Mouse (Mus musculus) spleen, adult 2 months (tissue): ENCODE measurements around the gene Zfp688. TPM values are rescaled to one million over a fixed set of nuclear protein-coding genes. Genes with fewer than 3 reads are reported as not detected.
A peak's percentile ranks its signal among the peaks of the same experiment; 100 is the strongest.
"Not testable (repeated sequence)": the region's sequence is repeated elsewhere in the genome, so short reads cannot be mapped to it uniquely, and the experiment has no call there.

Experiments
- DNase-seq, 2 experiments: peaks; one replicate each; pipeline versions ENCODE4 v3.0.0 to v3.0.0-alpha.2; 2012 to 2021; ENCODE audit warnings: low spot score in 2 of 2, low read depth in 1 of 2
- H3K27ac ChIP-seq: fragments of 200-500 bp; 2 replicates; pipeline ENCODE4 v1.5.1; 2012; ENCODE audit warnings: low read length, inconsistent platforms; ENCODE audit not compliant: insufficient read depth
- H3K27me3 ChIP-seq: fragments of 200-500 bp; 2 replicates; pipeline ENCODE4 v1.6.1; 2012; ENCODE audit warnings: mild to moderate bottlenecking, moderate library complexity, low read length, inconsistent platforms; ENCODE audit not compliant: control insufficient read depth, insufficient read depth
- H3K36me3 ChIP-seq: fragments of 200-500 bp; 2 replicates; pipeline ENCODE4 v1.6.1; 2012; ENCODE audit warnings: mild to moderate bottlenecking, low read length, inconsistent platforms; ENCODE audit not compliant: control insufficient read depth, insufficient read depth
- H3K4me1 ChIP-seq: fragments of 200-500 bp; 2 replicates; pipeline ENCODE4 v1.6.1; 2011; ENCODE audit warnings: inconsistent platforms; ENCODE audit not compliant: control insufficient read depth, insufficient read depth, insufficient read length
- H3K4me3 ChIP-seq: fragments of 200-500 bp; 2 replicates; pipeline ENCODE4 v1.5.1; 2011; ENCODE audit warnings: mild to moderate bottlenecking, inconsistent platforms; ENCODE audit not compliant: insufficient read depth, insufficient read length; ENCODE audit errors: extremely low read depth
- CTCF ChIP-seq: fragments of 200-500 bp; IDR thresholded peaks from 2 replicates; pipeline ENCODE4 v1.5.1; 2011; ENCODE audit warnings: mild to moderate bottlenecking, inconsistent platforms; ENCODE audit not compliant: insufficient read depth, insufficient read length, insufficient replicate concordance; ENCODE audit errors: extremely low read depth
- POLR2A ChIP-seq: fragments of 200-500 bp; IDR thresholded peaks from 2 replicates; pipeline ENCODE4 v1.6.1; 2011; ENCODE audit warnings: low read depth, low read length, inconsistent platforms
- WGBS: fragments of 180-500 bp; shearing (Covaris S2); methylation state at CpG from one replicate; pipeline ENCODE4 v1.1.7; 2018; 5-methylcytosine and 5-hydroxymethylcytosine counted together
- polyA plus RNA-seq: library from polyadenylated mRNA; depleted of rRNA; stranded (reverse); fragments of >200 nt; gene quantifications from 2 replicates; pipeline ENCODE4 v1.2.3, GENCODE M21; 2012

The Zfp688 gene
- polyA plus RNA-seq, 1 experiment = 24.9 TPM

DNA sequence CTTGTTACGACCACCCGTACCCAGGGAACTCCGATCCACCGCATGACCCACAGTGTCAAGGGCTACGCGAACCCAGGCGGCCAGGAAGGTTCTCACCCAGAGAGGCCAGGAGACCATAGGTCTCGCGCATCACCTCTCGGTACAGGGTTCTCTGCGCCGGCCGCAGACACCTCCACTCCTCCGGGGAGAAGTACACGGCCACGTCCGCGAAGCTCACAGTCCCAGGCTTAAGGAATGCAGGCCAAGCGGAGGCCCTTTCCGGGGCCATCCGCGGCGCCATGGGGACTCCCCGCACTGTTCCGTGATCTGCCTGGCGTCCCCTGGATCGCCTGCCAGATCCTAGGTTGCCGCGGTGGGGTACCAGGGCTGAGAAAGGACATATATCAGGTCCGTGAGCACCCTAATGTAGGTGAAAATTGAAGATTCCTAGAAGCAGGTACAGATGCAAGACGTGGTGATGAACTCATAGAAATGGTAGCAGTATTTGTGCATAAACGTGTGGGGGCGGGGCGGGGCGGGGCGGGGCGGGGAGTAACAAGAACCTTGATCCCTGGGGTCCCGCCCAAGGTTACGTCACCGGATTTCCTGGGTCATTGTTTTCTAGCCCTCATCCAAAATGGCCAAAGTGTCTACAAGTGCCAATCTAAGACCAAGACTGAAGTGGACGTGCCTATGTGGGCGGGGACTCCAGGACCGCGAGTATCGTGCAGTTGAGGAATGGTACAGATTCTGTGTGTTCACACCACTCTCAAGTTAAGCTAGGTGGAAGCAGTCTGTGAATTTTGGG is 28.5 kb downstream of the Zfp688 start, which contains the start of gene E430018J23Rik:
Gene E430018J23Rik (minus strand): TSS at position 473 of the 787 bp plus-strand sequence.
- 0 out of 2 replicates have a peak, but pooled peaks cover 2% of the 10 kb centered on the region for H3K36me3 ChIP-seq
- peaks cover 6% of the 10 kb centered on the region; the same call in 1 of the 2 replicates for H3K4me1 ChIP-seq
- peak within 1 kb of the TSS; percentile 96 for H3K4me3 ChIP-seq
- DNase-seq = peak; percentile 93 to 97
- TF ChIP-seq CTCF = no peak
- peak; percentile 53 for TF ChIP-seq POLR2A
- under 1% methylated on average over 45 of the region's 45 CpGs for WGBS
- H3K27ac ChIP-seq = peak within 1 kb of the TSS; percentile 95
- no peaks in the 10 kb centered on the region for H3K27me3 ChIP-seq

DNA sequence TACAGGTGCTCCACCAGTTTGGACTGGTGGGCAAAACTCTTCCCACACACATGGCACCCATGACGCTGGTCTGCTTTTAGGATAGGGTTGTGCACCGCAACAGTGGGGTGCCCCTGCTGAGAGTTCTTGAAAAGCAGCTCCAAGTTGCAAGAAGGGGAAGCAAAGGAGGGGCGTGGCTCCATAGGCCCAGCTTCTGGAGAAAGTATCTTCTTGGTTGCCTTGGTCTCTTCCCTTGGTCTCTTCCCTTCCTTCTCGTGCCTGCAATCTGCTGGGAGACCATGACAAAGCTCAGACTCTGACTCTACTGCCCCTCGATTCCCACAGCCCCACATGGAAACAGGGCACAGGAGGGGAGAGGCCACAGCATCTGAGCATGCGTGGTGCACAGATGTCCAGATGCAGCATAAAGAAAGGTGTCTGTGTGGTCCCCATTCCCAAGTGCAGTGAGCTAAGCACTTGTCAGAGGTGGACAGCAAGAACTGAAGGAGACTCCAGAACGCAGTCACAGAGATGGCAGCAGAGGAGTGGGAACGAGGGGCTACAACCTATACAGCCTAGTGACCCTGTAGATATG is 29.5 kb downstream of the Zfp688 start:
- no peak for DNase-seq
- Histone ChIP-seq H3K27me3 (no peaks in the 10 kb centered on the region), H3K27ac (no peak overlapping the region), H3K36me3 (0 out of 2 replicates have a peak, but pooled peaks cover 2% of the 10 kb centered on the region), H3K4me1 (peaks cover 6% of the 10 kb centered on the region; the same call in 1 of the 2 replicates), H3K4me3 (no peak overlapping the region)
- TF ChIP-seq POLR2A (no peak), CTCF (no peak)
- WGBS = 78% methylated on average over 8 of the region's 8 CpGs

DNA sequence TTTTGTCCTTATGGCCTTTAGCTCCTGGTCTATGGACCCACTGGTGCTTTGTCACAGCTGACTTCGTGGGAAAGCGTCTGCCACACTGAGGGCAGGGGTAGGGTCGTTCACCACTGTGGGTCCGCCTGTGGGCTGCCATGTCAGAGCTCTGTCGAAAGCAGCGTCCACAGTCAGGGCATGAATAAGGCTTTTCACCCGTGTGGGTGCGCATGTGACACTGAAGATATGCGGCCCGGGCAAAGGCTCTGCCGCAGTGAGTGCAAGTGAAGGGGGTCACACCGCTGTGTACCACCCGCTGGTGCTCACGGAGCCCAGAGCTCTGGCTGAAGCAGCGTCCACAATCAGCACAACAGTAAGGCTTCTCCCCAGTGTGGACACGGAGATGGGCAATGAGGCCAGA is 30.3 kb downstream of the Zfp688 start:
- TF ChIP-seq CTCF = no peak
- TF ChIP-seq POLR2A = no peak
- H3K4me1 ChIP-seq = peaks cover 6% of the 10 kb centered on the region; the same call in 1 of the 2 replicates
- no peaks in the 10 kb centered on the region for H3K27me3 ChIP-seq
- no peak for DNase-seq
- H3K27ac ChIP-seq = no peak overlapping the region
- 94% methylated on average over 16 of the region's 16 CpGs for WGBS
- no peak overlapping the region for H3K4me3 ChIP-seq
- 0 out of 2 replicates have a peak, but pooled peaks cover 2% of the 10 kb centered on the region for H3K36me3 ChIP-seq

DNA sequence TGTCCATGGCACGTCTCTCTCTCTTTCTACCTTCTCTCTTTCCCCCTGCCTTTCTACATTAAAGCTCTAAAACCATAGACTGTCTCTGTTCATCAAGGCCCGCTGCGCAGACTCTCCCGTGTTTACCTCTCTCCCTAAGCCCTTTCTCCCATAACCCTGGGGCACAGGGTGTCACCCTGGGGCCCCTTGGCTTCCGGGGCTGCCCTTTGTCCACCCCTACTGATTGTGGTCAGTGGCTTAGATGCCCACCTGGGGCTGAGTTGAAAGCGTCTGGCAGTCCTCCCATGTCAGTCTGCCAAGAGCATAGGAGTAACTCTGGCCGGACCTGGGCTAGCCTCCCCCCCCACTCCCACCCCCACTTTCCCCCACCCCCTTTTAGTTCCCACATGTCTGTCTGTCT is 31.6 kb downstream of the Zfp688 start:
- H3K4me1 ChIP-seq = peaks cover 6% of the 10 kb centered on the region; the same call in 1 of the 2 replicates
- H3K4me3 ChIP-seq = no peak overlapping the region
- no peaks in the 10 kb centered on the region for H3K27me3 ChIP-seq
- DNase-seq = no peak
- 0 out of 2 replicates have a peak, but pooled peaks cover 2% of the 10 kb centered on the region for H3K36me3 ChIP-seq
- WGBS = 89% methylated on average over 7 of the region's 7 CpGs
- TF ChIP-seq POLR2A = no peak
- no peak for TF ChIP-seq CTCF
- H3K27ac ChIP-seq = no peak overlapping the region

DNA sequence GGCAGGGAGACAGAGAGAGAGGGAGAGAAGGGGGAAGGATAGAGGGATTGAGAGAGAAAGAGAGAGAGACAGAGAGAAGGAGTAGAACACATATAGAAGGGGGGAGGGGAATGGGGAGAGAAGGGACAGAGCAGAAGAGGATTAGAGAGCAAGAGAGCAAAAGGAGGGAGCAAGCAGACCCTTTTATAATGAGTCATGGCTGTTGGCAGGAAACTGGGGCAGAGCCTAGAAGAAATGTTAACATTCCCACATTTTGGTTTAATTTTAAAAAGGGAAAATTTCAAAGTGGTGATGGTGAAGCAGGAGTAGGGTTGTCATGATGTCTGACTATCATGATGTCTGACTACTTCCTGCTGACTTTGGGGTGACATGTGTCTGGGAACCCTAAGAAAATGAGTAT is 33.7 kb downstream of the Zfp688 start:
- not testable (repeated sequence) for H3K27me3 ChIP-seq, H3K27ac ChIP-seq, H3K4me1 ChIP-seq, H3K36me3 ChIP-seq, H3K4me3 ChIP-seq, DNase-seq

DNA sequence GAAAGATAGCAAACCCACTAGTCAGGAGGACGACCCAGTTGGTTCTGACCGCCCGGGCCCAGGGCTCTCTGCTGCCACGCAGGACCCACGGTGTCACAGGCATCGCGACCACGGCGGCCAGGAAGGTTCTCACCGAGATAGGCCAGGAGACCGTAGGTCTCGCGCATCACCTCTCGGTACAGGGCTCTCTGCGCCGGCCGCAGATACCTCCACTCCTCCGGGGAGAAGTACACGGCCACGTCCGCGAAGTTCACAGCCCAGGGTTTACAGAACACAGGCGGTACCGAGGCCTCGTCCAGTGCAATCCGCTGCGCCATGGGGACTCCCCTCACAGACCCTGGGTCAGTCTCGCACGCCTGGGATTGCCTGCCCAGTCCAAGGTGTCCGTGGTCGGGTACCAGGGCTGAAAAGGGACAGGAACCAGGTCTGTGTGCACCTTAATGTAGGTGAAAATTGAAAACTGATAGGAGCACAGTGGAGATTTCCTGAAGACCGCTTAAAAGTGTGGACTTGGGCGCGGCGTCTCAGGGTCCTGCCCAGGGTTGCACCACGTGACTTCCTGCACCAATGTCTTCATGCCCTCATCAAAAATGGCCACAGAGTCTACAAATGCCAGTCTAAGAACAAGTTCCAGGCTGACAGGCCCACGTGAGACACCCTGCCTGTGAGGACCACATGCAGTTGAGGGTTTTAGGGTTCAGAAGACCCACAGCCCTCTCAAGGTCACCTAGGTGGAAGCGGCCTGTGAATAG is 35.1 kb downstream of the Zfp688 start, which contains the start of gene 9130019O22Rik:
Gene 9130019O22Rik (minus strand): TSS at position 526 of the 752 bp plus-strand sequence.
- peaks cover 6% of the 10 kb centered on the region; the same call in 1 of the 2 replicates for H3K36me3 ChIP-seq
- peak within 1 kb of the TSS; percentile 86 for H3K4me3 ChIP-seq
- WGBS = 9% methylated on average over 38 of the region's 38 CpGs
- TF ChIP-seq POLR2A (no peak), CTCF (no peak)
- no peaks in the 10 kb centered on the region for H3K4me1 ChIP-seq
- peak within 1 kb of the TSS; percentile 65 for H3K27ac ChIP-seq
- peak; percentile 87 to 93 for DNase-seq
- H3K27me3 ChIP-seq = no peaks in the 10 kb centered on the region

DNA sequence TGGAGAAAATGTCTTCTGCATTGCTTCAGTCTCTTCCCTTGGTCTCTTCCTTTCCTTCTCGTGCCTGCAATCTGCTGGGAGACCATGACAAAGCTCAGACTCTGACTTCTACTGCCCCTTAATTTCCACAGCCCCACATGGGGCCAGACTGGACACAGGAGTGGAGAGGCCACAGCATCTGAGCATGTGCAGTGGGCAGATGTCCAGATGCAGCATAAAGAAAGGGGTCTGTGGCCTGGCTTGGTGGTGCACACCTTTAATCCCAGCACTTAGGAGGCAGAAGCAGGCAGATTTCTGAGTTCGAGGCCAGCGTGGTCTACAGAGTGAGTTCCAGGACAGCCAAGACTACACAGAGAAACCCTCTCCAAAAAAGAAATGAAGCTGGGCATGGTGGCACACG is 36.3 kb downstream of the Zfp688 start:
- not testable (repeated sequence) for H3K36me3 ChIP-seq, H3K27me3 ChIP-seq, H3K4me3 ChIP-seq, H3K27ac ChIP-seq, H3K4me1 ChIP-seq, DNase-seq
- 96% methylated on average over 4 of the region's 4 CpGs for WGBS
